Mouse (Mus musculus) ES-E14 (cell line): ENCODE measurements around the gene Cdk15. TPM values are rescaled to one million over a fixed set of nuclear protein-coding genes. Genes with fewer than 3 reads are reported as not detected.

ENCODE experiments used
- DNase-seq: peaks from one replicate; pipeline ENCODE4 v3.0.0-alpha.2; 2013; ENCODE audit warnings: low read depth, low spot score
- H3K27ac ChIP-seq: 2 replicates; pipeline ENCODE4 v1.5.1; 2012; ENCODE audit warnings: low read depth, mild to moderate bottlenecking, low read length, moderate library complexity, mixed read lengths; ENCODE audit not compliant: poor library complexity, insufficient read depth, severe bottlenecking
- H3K36me3 ChIP-seq: 2 replicates; pipeline ENCODE4 v1.6.1; 2012; ENCODE audit warnings: mild to moderate bottlenecking, low read length, moderate library complexity, mixed read lengths; ENCODE audit not compliant: control insufficient read depth, poor library complexity, insufficient read depth, severe bottlenecking
- H3K4me1 ChIP-seq, 2 experiments: fragments of 150-350 bp in 1 of 2; sonication (generic) in 1 of 2; 2 replicates each; pipeline ENCODE4 v1.6.1; 2012; ENCODE audit warnings: low read length in 2 of 2, mild to moderate bottlenecking in 1 of 2, mixed read lengths in 1 of 2; ENCODE audit not compliant: control insufficient read depth in 2 of 2, insufficient read depth in 2 of 2, poor library complexity in 1 of 2
- H3K4me3 ChIP-seq, 2 experiments: fragments of 150-350 bp in 1 of 2; sonication (generic) in 1 of 2; 2 replicates each; pipeline ENCODE4 v1.5.1; 2012; ENCODE audit warnings: low read length in 2 of 2, low read depth in 1 of 2, mild to moderate bottlenecking in 1 of 2, mixed read lengths in 1 of 2; ENCODE audit not compliant: insufficient read depth in 1 of 2, poor library complexity in 1 of 2, severe bottlenecking in 1 of 2
- H3K9ac ChIP-seq: 2 replicates; pipeline ENCODE4 v1.6.1; 2012; ENCODE audit warnings: low read depth, mild to moderate bottlenecking, low read length, mixed read lengths; ENCODE audit not compliant: poor library complexity, insufficient read depth, severe bottlenecking
- H3K9me3 ChIP-seq: fragments of 150-350 bp; sonication (generic); 2 replicates; pipeline ENCODE4 v1.6.1; 2012; ENCODE audit warnings: low read depth, mild to moderate bottlenecking, low read length; ENCODE audit not compliant: control insufficient read depth, insufficient read depth
- CHD2 ChIP-seq: IDR thresholded peaks from 2 replicates; pipeline ENCODE4 v1.6.1; 2014; ENCODE audit warnings: mild to moderate bottlenecking, low read depth, low read length, inconsistent platforms
- HCFC1 ChIP-seq: IDR thresholded peaks from 2 replicates; pipeline ENCODE4 v1.6.1; 2012; ENCODE audit warnings: low read length, inconsistent platforms, borderline replicate concordance; ENCODE audit not compliant: insufficient read depth
- MAFK ChIP-seq: IDR thresholded peaks from 2 replicates; pipeline ENCODE4 v1.6.1; 2014; ENCODE audit warnings: mild to moderate bottlenecking, low read depth, low read length, inconsistent platforms; ENCODE audit not compliant: insufficient read depth
- ZC3H11A ChIP-seq: IDR thresholded peaks from 2 replicates; pipeline ENCODE4 v1.6.1; 2012; ENCODE audit warnings: low read depth, mild to moderate bottlenecking, inconsistent platforms, low read length, borderline replicate concordance
- ZNF384 ChIP-seq: IDR thresholded peaks from 2 replicates; pipeline ENCODE4 v1.6.1; 2012; ENCODE audit warnings: low read depth, low read length, inconsistent platforms
- in situ Hi-C, 2 experiments: fragments of 600-800 bp; cut with MboI; formaldehyde crosslinking; loops; one replicate each; pipeline ENCODE4 v1.15.1; 2025; ENCODE audit warnings: low sequenced_read_pairs in 2 of 2, inconsistent platforms in 1 of 2; ENCODE audit not compliant: unreplicated experiment in 2 of 2
- total RNA-seq: library from RNA; depleted of rRNA; stranded (reverse); fragments of 300-350 nt; gene quantifications from 2 replicates; pipeline ENCODE4 v1.2.3, GENCODE M21; 2012

Gene Cdk15
- total RNA-seq, 1 experiment: 0.58 TPM

GRCm38 (mm10) chr1:59269951-59270689, 13.4 kb downstream of the Cdk15 start:
- H3K4me3 ChIP-seq: no peak overlapping the region

DNA sequence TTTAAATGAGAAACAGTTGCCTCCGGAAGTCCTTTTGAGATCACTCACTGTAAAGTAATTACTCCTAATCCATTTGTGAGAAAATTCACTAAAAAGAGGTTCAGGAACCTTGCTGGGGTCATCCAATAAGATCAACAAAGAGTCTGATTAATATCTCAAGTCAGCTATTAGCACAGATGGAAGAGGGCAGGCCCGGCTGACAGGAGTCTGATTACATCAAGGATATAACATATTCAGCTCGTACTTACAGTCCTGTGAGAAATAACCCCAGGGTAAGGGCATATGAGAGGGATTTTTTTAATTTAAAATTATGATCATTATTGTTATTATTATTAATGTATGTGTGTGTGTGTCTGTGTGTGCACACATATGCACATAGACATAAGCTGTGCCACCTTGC, 15.5 kb downstream of the Cdk15 start:
- no peaks in the 10 kb centered on the region for H3K36me3 ChIP-seq
- DNase-seq: no peak
- H3K27ac ChIP-seq: no peak overlapping the region
- H3K9me3 ChIP-seq: no peaks in the 10 kb centered on the region
- no peak overlapping the region for H3K9ac ChIP-seq
- peaks cover 0 to 5% of the 10 kb centered on the region in 2 experiments; a peak in 1 of 4 replicates for H3K4me1 ChIP-seq
- in situ Hi-C loops: loop anchor here in 1 of 2 experiments (25.0 kb wide), 1 partner anchor 340 kb away; no protein-coding TSS in a partner anchor
- no peak overlapping the region for H3K4me3 ChIP-seq
- TF ChIP-seq ZC3H11A (no peak), HCFC1 (no peak), CHD2 (no peak), ZNF384 (no peak), MAFK (no peak)

More at GRCm38 (mm10) chr1:59269951-59270689, 13.4 kb downstream of the Cdk15 start:
- in situ Hi-C loops: loop anchor here in 1 of 2 experiments (25.0 kb wide), 1 partner anchor 342 kb away; no protein-coding TSS in a partner anchor
- Histone ChIP-seq H3K27ac (no peak overlapping the region), H3K4me1 (peaks cover 0 to 6% of the 10 kb centered on the region in 2 experiments; a peak in 1 of 4 replicates), H3K9me3 (no peaks in the 10 kb centered on the region), H3K36me3 (no peaks in the 10 kb centered on the region), H3K9ac (no peak overlapping the region)
- DNase-seq: no peak
- TF ChIP-seq ZC3H11A (no peak), MAFK (no peak), HCFC1 (no peak), ZNF384 (no peak), CHD2 (no peak)

DNA sequence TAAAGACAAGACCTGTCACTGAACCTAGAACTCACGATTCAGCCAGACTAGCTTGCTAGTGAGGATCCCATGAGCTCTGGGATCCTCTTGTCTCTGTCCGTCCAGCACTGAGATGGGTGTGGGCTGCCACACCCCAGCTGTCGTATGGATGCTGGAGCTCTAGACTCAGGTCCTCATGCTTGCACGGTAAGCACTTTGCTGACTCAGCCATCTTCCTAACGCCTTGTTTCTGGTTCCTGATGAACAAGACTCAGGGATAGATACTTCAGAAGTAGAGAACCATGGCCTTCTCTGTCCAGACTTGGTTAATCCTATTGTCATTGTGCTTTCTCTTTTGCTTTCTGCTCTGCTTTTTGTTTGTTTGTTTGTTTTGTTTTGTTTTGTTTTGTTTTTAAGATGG, 29.2 kb downstream of the Cdk15 start:
- Histone ChIP-seq H3K36me3 (no peaks in the 10 kb centered on the region), H3K9me3 (no peaks in the 10 kb centered on the region), H3K27ac (no peak overlapping the region), H3K9ac (no peak overlapping the region), H3K4me1 (no peaks in the 10 kb centered on the region), H3K4me3 (no peak overlapping the region)
- in situ Hi-C loops: no loop called here
- no peak for TF ChIP-seq CHD2
- peak; percentile 87 for TF ChIP-seq MAFK
- no peak for TF ChIP-seq ZNF384
- TF ChIP-seq HCFC1: no peak
- TF ChIP-seq ZC3H11A: no peak
- DNase-seq: no peak

- DNase-seq: peak; percentile 38
- no peak overlapping the region for H3K4me3 ChIP-seq
- no peaks in the 10 kb centered on the region for H3K36me3 ChIP-seq
- TF ChIP-seq ZC3H11A (no peak), MAFK (no peak), HCFC1 (no peak), ZNF384 (no peak), CHD2 (no peak)
- in situ Hi-C loops: no loop called here
- H3K9me3 ChIP-seq: no peaks in the 10 kb centered on the region
- H3K9ac ChIP-seq: no peak overlapping the region
- no peak overlapping the region for H3K27ac ChIP-seq
- no peaks in the 10 kb centered on the region for H3K4me1 ChIP-seq
Measured at GRCm38 (mm10) chr1:59286316-59286850, 29.7 kb downstream of the Cdk15 start.
